In genomic region chr3:39779690-39780218, GRCm38 (mm10) we compare ENCODE assay signal across 12 mouse cellular contexts.
DNase-seq lines count a peak whose midpoint lies in the region; ATAC-seq lines count a peak whose summit lies in the region.
"Had no signal": no experiment of that assay in that cellular context is flagged by ENCODE, and none has a peak within 500 bp of the region (broad histone marks: within the 10 kb centered on the region; RNA-seq: fewer than 3 reads in every experiment).

No protein-coding gene starts in this region.

- H3K27ac ChIP-seq in hindbrain, embryonic 10.5 days: peak overlapping the region; percentile 42
- H3K27ac ChIP-seq in hindbrain, embryonic 14.5 days: no peak overlapping the region
- H3K27ac ChIP-seq in forebrain, embryonic 12.5 days: no peak overlapping the region
- H3K27ac ChIP-seq in midbrain, embryonic 13.5 days: no peak overlapping the region

- H3K9ac ChIP-seq in hindbrain, embryonic 14.5 days: no peak overlapping the region
- no peak overlapping the region for H3K9ac ChIP-seq in forebrain, embryonic 12.5 days
- no peak overlapping the region for H3K9ac ChIP-seq in midbrain, embryonic 13.5 days (replicated peaks)
- H3K9ac ChIP-seq: lung, embryonic 14.5 days had no signal

- no peak overlapping the region for H3K4me3 ChIP-seq in hindbrain, embryonic 10.5 days
- no peak overlapping the region for H3K4me3 ChIP-seq in hindbrain, embryonic 14.5 days (replicated peaks; ENCODE audit: low read length)
- H3K4me3 ChIP-seq in forebrain, embryonic 12.5 days (replicated peaks): no peak overlapping the region
- H3K4me3 ChIP-seq in midbrain, embryonic 13.5 days (replicated peaks): no peak overlapping the region

- ATAC-seq in hindbrain, embryonic 14.5 days (ENCODE audit: low FRiP score): no peak
- peak; percentile 72; the same call in 1 of the 2 replicates for ATAC-seq in forebrain, embryonic 12.5 days (ENCODE audit: low FRiP score)
- peak; percentile 71 for ATAC-seq in midbrain, embryonic 13.5 days

- H3K4me1 ChIP-seq in hindbrain, embryonic 10.5 days (replicated peaks): peaks cover 19% of the 10 kb centered on the region
- no peaks in the 10 kb centered on the region for H3K4me1 ChIP-seq in hindbrain, embryonic 14.5 days (replicated peaks; ENCODE audit: control insufficient read depth, insufficient read depth, low read length)
- peaks cover 15% of the 10 kb centered on the region for H3K4me1 ChIP-seq in forebrain, embryonic 12.5 days
- H3K4me1 ChIP-seq in midbrain, embryonic 13.5 days (replicated peaks): peaks cover 17% of the 10 kb centered on the region

- WGBS in hindbrain, embryonic 10.5 days: 67% methylated on average over 6 of the region's 6 CpGs
- WGBS in hindbrain, embryonic 14.5 days: 57% methylated on average over 6 of the region's 6 CpGs
- WGBS in forebrain, embryonic 12.5 days: 30% methylated on average over 6 of the region's 6 CpGs
- WGBS in midbrain, embryonic 13.5 days: 28% methylated on average over 6 of the region's 6 CpGs

- no peaks in the 10 kb centered on the region for H3K36me3 ChIP-seq in hindbrain, embryonic 10.5 days
- no peaks in the 10 kb centered on the region for H3K36me3 ChIP-seq in hindbrain, embryonic 14.5 days (replicated peaks; ENCODE audit: control insufficient read depth, insufficient read depth)
- no peaks in the 10 kb centered on the region for H3K36me3 ChIP-seq in forebrain, embryonic 12.5 days (replicated peaks)
- H3K36me3 ChIP-seq in midbrain, embryonic 13.5 days: no peaks in the 10 kb centered on the region

- H3K9me3 ChIP-seq in hindbrain, embryonic 10.5 days: no peaks in the 10 kb centered on the region
- no peaks in the 10 kb centered on the region for H3K9me3 ChIP-seq in hindbrain, embryonic 14.5 days (ENCODE audit: control insufficient read depth, low read length)
- H3K9me3 ChIP-seq in forebrain, embryonic 12.5 days: no peaks in the 10 kb centered on the region
- H3K9me3 ChIP-seq in midbrain, embryonic 13.5 days: no peaks in the 10 kb centered on the region

- no peak for DNase-seq in hindbrain, embryonic 10.5 days (ENCODE audit: low spot score)
- DNase-seq in hindbrain, embryonic 14.5 days (ENCODE audit: low spot score): no peak
- DNase-seq in embryo, embryonic 10.5 days (ENCODE audit: low spot score): peak; percentile 28
- DNase-seq in adrenal gland, postnatal 4 days (ENCODE audit: low spot score in 2 of 2): no peak
- DNase-seq in lung, postnatal 36 days: no peak
- DNase-seq: adrenal gland, postnatal 14 days; cerebellum, adult 18-20 months; lung, embryonic 14.5 days; right cerebral cortex, postnatal 14 days; thymus, postnatal 4 days had no signal

- H3K27me3 ChIP-seq in hindbrain, embryonic 10.5 days (ENCODE audit: insufficient read depth, poor library complexity, severe bottlenecking): no peaks in the 10 kb centered on the region
- no peaks in the 10 kb centered on the region for H3K27me3 ChIP-seq in hindbrain, embryonic 14.5 days (ENCODE audit: control insufficient read depth, insufficient read depth, low read length)
- no peaks in the 10 kb centered on the region for H3K27me3 ChIP-seq in forebrain, embryonic 12.5 days
- H3K27me3 ChIP-seq in midbrain, embryonic 13.5 days: no peaks in the 10 kb centered on the region

- H3K4me2 ChIP-seq in hindbrain, embryonic 14.5 days (replicated peaks): no peak overlapping the region
- H3K4me2 ChIP-seq in forebrain, embryonic 12.5 days: no peak overlapping the region
- no peak overlapping the region for H3K4me2 ChIP-seq in midbrain, embryonic 13.5 days (replicated peaks)
- H3K4me2 ChIP-seq: lung, embryonic 14.5 days had no signal
